Mouse (Mus musculus) left cerebral cortex, adult 6 months (tissue): ENCODE measurements around the gene Hpcal4. TPM values are rescaled to one million over a fixed set of nuclear protein-coding genes. Genes with fewer than 3 reads are reported as not detected.

Experiments
- long read RNA-seq, 2 experiments: library from polyadenylated mRNA; unstranded; transcript quantifications; one replicate each; pipeline ENCODE4 v2.0.0; 2019 to 2020
- polyA plus RNA-seq: library from polyadenylated mRNA; unstranded; fragments of <200 nt; fragmentation: Nextera tagmentation; gene quantifications from 2 replicates; pipeline ENCODE4 v1.2.3, GENCODE M21; 2021

Hpcal4 gene
- 373 and 439 TPM in 2 replicates for polyA plus RNA-seq
- long read RNA-seq, experiment 1, full-length matches to known transcripts: 1,921 of 2,716 reads
- long read RNA-seq, experiment 1, partial matches to known transcripts: 770 of 2,716 reads
- long read RNA-seq, experiment 1, other reads (novel, unspliced or antisense): 25 of 2,716 reads
- long read RNA-seq, experiment 2, full-length matches to known transcripts: 202 of 469 reads
- long read RNA-seq, experiment 2, partial matches to known transcripts: 16 of 469 reads
- long read RNA-seq, experiment 2, other reads (novel, unspliced or antisense): 251 of 469 reads

DNA sequence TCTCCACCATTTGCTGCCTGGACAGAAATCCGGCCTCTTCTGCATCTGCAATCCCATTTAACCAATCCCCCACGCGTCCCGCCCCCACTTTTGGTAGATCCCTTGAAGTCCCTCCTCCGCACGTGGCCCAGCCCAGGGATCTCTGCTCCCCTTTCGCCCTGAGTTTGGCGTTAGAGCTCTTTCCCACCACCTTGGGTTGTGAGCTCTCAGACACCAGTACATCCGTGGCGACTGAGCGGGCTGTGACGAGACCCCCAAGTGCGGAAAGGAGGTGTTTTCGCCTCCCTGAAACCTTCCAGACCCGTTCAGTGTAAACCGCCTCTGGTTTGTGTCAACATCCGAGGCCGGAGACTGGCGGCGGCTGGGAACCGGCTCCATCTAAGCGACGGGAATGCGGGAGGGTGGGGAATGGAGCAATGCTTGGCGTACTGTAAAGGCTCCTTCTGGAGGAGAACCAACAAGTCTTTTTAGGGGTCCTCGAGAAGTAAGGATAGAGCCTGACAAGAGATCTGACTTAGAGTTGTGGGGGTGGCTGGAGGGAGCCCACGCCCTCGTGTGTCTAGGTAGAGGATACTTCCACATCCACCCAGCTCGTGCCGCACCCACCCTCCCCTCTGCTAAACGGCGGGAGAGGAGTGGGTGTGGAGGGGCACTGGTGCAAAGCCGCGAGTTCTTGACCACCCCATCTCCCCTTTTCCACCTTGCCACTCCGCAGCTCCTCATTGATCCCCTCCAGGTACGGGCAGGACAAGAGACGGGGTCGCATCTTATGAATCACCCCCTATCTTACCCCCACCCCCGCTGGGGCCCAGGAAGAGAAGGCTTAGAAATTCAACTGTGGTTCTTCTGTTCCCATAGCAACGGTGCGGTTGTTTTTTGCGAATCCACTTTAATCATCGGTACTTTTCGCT, at the start of gene Hpcal4:
TSS of gene Hpcal4 (plus strand) at position 900 of the 911 bp plus-strand sequence.

DNA sequence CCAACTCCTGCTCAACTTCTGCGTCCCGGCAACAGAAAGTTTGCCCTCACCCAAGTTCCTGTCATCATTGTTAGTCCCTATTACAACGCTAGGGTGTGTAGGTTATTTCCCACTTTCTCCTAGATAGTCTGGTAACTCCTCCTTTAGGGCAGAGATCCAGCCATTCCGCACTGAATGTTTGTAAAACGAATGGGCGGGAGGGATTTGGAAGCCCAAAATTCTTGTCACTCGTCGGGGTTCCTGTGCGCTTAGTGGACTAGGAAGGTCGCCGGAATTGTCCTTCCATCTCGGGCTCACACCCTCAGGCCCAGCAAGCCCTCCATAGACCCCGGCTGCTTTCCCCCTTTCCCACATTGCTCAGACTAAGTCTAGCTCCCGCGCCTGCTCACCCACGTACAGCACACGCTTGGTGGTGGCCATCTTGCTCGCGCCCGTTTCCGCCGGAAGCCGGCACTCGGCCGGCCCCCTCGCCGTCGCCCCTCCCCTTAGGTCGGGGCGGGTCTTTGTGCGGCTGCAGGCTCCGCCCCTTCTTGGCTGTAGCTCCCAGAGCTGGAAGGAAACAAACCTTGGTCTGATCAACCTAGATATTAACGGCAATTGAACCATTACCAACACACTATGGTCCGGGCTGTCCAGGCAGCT, 43.4 kb upstream of the Hpcal4 start, which contains the start of gene Ppie:
TSS of gene Ppie (minus strand) at position 439 of the 642 bp plus-strand sequence.

DNA sequence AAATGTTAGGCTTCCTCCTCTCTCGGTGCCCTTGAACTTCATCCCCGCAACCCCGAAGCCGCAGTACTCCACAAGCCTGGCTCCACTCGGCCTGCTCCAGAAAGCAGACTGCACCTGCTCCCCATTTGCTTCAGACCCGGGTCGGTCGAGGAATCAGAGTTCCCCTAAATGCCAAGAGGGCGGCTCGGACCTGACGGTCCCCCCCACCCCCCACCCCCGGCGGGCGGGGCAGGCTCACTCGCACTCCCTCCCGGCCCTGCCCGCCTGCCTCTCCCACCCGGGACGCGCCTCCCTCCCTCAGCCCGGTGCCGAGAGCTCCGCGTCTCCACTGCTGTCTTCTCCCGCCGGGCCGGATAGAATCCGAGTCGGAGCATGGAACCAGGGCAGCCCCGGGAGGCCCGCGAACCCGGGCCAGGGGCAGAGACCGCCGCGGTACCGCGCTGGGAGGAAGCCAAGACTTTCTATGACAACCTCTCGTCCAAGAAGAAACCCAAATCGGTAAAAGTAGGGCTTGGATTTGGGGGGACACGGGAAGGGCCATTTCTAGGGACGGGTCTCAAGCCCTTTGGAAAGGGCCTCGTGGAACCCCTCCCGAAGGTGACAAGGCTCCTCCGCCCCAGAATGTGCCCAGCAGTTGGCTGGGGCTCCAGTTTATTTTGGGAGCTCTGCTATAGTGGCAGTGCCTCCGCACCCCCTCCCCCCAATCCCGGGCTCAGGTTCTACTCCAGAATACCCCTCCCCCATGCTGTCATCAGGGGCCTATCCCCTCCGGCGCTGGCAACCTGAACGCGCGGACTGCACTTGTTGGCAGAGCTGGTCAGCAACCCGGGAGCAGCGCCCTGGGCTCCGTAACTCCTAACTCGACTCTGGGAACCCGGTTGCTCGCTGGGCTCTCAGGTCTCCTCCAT, 18.4 kb downstream of the Hpcal4 start, which contains the start of gene Nt5c1a:
TSS of gene Nt5c1a (plus strand) at position 319 of the 908 bp plus-strand sequence.

DNA sequence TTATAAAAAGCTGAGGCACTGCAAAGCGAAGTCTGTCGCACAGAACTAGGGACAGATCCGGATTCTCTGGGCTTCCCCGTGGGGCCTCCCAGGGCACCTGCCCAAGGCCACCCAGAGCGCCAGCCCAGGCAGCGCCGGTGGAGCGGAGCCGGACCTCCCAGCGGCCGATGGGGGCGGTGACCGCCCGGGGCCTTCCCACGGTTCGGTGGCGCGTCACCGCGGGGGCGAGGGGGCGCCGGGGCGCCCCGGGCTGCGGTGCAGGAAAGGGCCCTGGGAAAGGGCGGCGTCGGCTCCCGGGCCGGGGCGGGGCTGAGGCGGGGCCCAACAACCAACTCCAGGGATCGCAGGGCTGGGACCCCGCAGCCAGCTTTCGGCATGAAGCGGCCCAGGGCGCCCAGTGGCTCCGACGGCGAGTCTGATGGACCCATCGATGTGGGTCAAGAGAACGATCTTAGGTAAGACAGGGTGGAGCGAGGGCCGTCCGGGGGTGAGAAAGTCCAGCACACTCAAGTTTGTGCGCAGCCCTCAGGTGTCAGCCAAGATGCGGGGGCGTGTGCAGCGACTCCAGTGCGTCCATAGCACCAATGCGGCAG, 50.6 kb downstream of the Hpcal4 start, which contains the start of gene Heyl:
TSS of gene Heyl (plus strand) at position 65 of the 593 bp plus-strand sequence.

Other genes with a start within 250 kb of the Hpcal4 start
- gene Mfsd2a, start 222.0 kb upstream of the Hpcal4 start, polyA plus RNA-seq: 15.0 TPM in 2 replicates
- gene Mycl, start 187.6 kb upstream of the Hpcal4 start, polyA plus RNA-seq: 3.0 and 6.6 TPM in 2 replicates
- 4.4 and 5.9 TPM in 2 replicates for gene Trit1, start 166.6 kb upstream of the Hpcal4 start, polyA plus RNA-seq
- gene Bmp8b, start 78.1 kb upstream of the Hpcal4 start, polyA plus RNA-seq: 0.05 TPM in 1 of 2 replicates, not detected in the other
- 0.23 and 0.29 TPM in 2 replicates for gene Oxct2b, start 67.0 kb upstream of the Hpcal4 start, polyA plus RNA-seq
- 31.6 and 41.4 TPM in 2 replicates for gene Ppie, start 43.3 kb upstream of the Hpcal4 start, polyA plus RNA-seq
- gene Nt5c1a, start 18.3 kb downstream of the Hpcal4 start, polyA plus RNA-seq: 5.9 and 10.0 TPM in 2 replicates
- gene Heyl, start 50.3 kb downstream of the Hpcal4 start, polyA plus RNA-seq: 1.7 and 2.6 TPM in 2 replicates
- 6.9 and 7.1 TPM in 2 replicates for gene Pabpc4, start 79.1 kb downstream of the Hpcal4 start, polyA plus RNA-seq
- gene Oxct2a, start 140.4 kb downstream of the Hpcal4 start, polyA plus RNA-seq: not detected in 2 replicates
- 0.09 and 0.17 TPM in 2 replicates for gene Bmp8a, start 160.0 kb downstream of the Hpcal4 start, polyA plus RNA-seq